Mouse (Mus musculus) limb, embryonic 15.5 days (tissue): ENCODE measurements around the gene Lpo. TPM values are rescaled to one million over a fixed set of nuclear protein-coding genes. Genes with fewer than 3 reads are reported as not detected.
A peak's percentile ranks its signal among the peaks of the same experiment; 100 is the strongest.

Experiments
- microRNA counts: library from miRNA; unstranded; fragments of <30 nt; microRNA quantifications from one replicate; lab custom pipeline; 2016
- microRNA-seq: library from miRNA; unstranded; fragments of <30 nt; microRNA quantifications from one replicate; pipeline ENCODE4, GENCODE M21; 2016
- polyA plus RNA-seq: library from polyadenylated mRNA; unstranded; fragments of >200 nt; fragmentation: Nextera tagmentation; extraction: Ambion mirVana; gene quantifications from 2 replicates; pipeline ENCODE4 v1.2.1, GENCODE M21; 2015

Gene Lpo
- polyA plus RNA-seq, 1 experiment from 2014 or later: 0.12 TPM

MicroRNA genes within 50 kb of the gene (microRNA counts, 519-probe panel; counts per million panel counts)
- 3,356 counts per million, percentile 79 among the panel's probes with 10 or more counts for microRNA mmu-miR-142-3p (lab: Ali Mortazavi, UCI)
- 3,164 counts per million, percentile 74 among the panel's probes with 10 or more counts for microRNA mmu-miR-142-5p (lab: Ali Mortazavi, UCI)

Small RNAs within 50 kb of the gene (microRNA-seq; reads per million reads assigned to microRNA genes)
- not detected for gene Mir142
- gene Mir142b: not detected

Other genes starting within 250 kb of the Lpo start
- 25.9 and 27.9 TPM in 2 replicates for gene Mtmr4, start 236.1 kb downstream of the Lpo start, polyA plus RNA-seq
- 0.14 and 0.22 TPM in 2 replicates for gene Hsf5, start 211.1 kb downstream of the Lpo start, polyA plus RNA-seq
- gene Rnf43, start 165.6 kb downstream of the Lpo start, polyA plus RNA-seq: 7.8 and 9.3 TPM in 2 replicates
- gene Supt4a, start 90.7 kb downstream of the Lpo start, polyA plus RNA-seq: 135 and 155 TPM in 2 replicates
- 1.4 and 1.5 TPM in 2 replicates for gene Tspoap1, start 67.7 kb downstream of the Lpo start, polyA plus RNA-seq
- gene Mpo, start 34.7 kb downstream of the Lpo start, polyA plus RNA-seq: 1.1 and 1.5 TPM in 2 replicates
- gene Mks1, start 24.9 kb upstream of the Lpo start, polyA plus RNA-seq: 15.5 and 16.8 TPM in 2 replicates
- gene Epx, start 47.2 kb upstream of the Lpo start, polyA plus RNA-seq: 0.10 and 0.29 TPM in 2 replicates
- gene Olfr462, start 64.0 kb upstream of the Lpo start, polyA plus RNA-seq: not detected in 2 replicates
- not detected in 2 replicates for gene Olfr463, start 69.1 kb upstream of the Lpo start, polyA plus RNA-seq
- gene Olfr464, start 92.7 kb upstream of the Lpo start, polyA plus RNA-seq: not detected in 2 replicates
- 14.8 and 17.0 TPM in 2 replicates for gene Dynll2, start 159.2 kb upstream of the Lpo start, polyA plus RNA-seq
- gene Srsf1, start 219.1 kb upstream of the Lpo start, polyA plus RNA-seq: 208 and 244 TPM in 2 replicates
- gene Vezf1, start 240.0 kb upstream of the Lpo start, polyA plus RNA-seq: 31.9 and 35.6 TPM in 2 replicates